ENCODE assay signal across 24 mouse cellular contexts in the genomic region with DNA sequence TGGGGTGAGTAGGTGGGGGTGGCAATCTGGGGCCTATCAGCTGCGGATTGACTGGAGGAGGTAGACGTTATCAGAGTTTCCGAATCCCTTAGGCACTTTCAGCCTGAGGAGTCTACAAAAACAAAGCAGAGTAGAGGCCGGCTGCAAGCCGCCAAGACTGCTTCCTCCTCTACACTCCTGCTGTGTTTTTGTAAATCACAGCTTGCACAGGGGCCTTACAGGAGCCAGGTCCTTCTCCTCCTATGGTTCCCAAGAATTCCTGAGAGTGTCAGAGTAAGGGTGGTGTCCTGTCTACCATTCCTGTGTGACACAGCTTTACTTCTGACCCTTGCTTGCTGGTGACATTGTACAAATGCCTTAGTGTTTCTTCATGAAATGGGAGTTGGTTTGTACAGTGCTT. TPM values are rescaled to one million over a fixed set of nuclear protein-coding genes. Genes with fewer than 3 reads are reported as not detected.
"Had no signal": no experiment of that assay in that cellular context is flagged by ENCODE, and none has a peak within 500 bp of the region (broad histone marks: within the 10 kb centered on the region; RNA-seq: fewer than 3 reads in every experiment).

No protein-coding gene starts in this region.

- H3K9ac ChIP-seq: liver, postnatal 0 days; lung, embryonic 15.5 days; midbrain, embryonic 13.5 days; midbrain, embryonic 15.5 days; neural tube, embryonic 13.5 days; neural tube, embryonic 15.5 days had no signal

- H3K9me3 ChIP-seq: lung, embryonic 15.5 days; midbrain, embryonic 15.5 days; neural tube, embryonic 15.5 days had no signal

- H3K4me3 ChIP-seq: lung, embryonic 15.5 days; megakaryocyte, embryonic 14.5 days; midbrain, embryonic 13.5 days; midbrain, embryonic 15.5 days; myocyte; neural tube, embryonic 13.5 days; neural tube, embryonic 15.5 days had no signal

- H3K27ac ChIP-seq: lung, embryonic 15.5 days; macrophage; midbrain, embryonic 13.5 days; midbrain, embryonic 15.5 days; neural tube, embryonic 13.5 days; neural tube, embryonic 15.5 days had no signal

- H3K36me3 ChIP-seq: lung, embryonic 15.5 days; midbrain, embryonic 13.5 days; midbrain, embryonic 15.5 days; neural tube, embryonic 13.5 days; neural tube, embryonic 15.5 days had no signal

- DNase-seq: liver, postnatal 0 days; lung, adult 2 months; lung, postnatal 14 days; lung, postnatal 36 days; retina, postnatal 1 day; right cerebral cortex, adult 18-20 months; right cerebral cortex, postnatal 25 days; right cerebral cortex, postnatal 4 days; spleen, adult 18-20 months; thymus, adult 18-20 months; thymus, postnatal 14 days; thymus, postnatal 36 days had no signal

- H3K27me3 ChIP-seq: lung, embryonic 15.5 days; megakaryocyte, embryonic 14.5 days; midbrain, embryonic 13.5 days; midbrain, embryonic 15.5 days; neural tube, embryonic 13.5 days; neural tube, embryonic 15.5 days had no signal

- ATAC-seq: liver, postnatal 0 days; lung, postnatal 0 days; midbrain, embryonic 13.5 days; midbrain, embryonic 15.5 days had no signal

- H3K4me1 ChIP-seq: lung, embryonic 15.5 days; midbrain, embryonic 13.5 days; midbrain, embryonic 15.5 days; neural tube, embryonic 13.5 days; neural tube, embryonic 15.5 days had no signal

- H3K4me2 ChIP-seq: lung, embryonic 15.5 days; midbrain, embryonic 11.5 days; midbrain, embryonic 13.5 days; midbrain, embryonic 15.5 days; neural tube, embryonic 13.5 days; neural tube, embryonic 15.5 days had no signal

RNA-seq across cellular contexts. Expression of a gene that starts 32.6 kb away (rescaled TPM):
- polyA plus RNA-seq: macrophage; midbrain, embryonic 11.5 days; midbrain, embryonic 13.5 days; midbrain, embryonic 15.5 days; neural tube, embryonic 11.5 days; neural tube, embryonic 13.5 days; neural tube, embryonic 15.5 days; stomach, embryonic 14.5 days had no signal
